Mouse (Mus musculus): Measurements from ENCODE around the gene Slc5a11.

The Slc5a11 gene

DNA sequence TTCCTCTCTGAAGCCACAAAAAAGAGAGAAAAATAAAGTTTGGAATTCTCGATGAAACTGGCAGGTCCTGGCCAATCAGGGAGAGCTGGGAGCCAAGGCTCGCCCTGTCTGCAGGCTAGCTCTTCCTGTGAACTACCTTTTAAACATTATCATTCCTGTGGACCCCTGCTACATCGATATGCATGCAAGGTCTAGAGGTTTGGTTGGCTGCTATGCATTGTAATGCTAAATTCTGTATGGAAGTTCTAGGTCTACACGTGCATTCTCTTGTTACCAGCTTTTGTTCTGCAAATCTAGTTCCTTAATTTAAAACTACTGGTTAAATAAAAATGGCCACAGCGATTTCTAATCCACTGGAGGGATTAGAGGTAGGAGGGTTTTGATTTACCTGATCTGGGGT lies 3.1 kb upstream of the Slc5a11 start:
- in situ Hi-C loops (cut with MseI, MboI): no loop called here

GRCm38 (mm10) chr7:123212316-123212715 lies 2.3 kb upstream of the Slc5a11 start:
- in situ Hi-C loops (cut with MseI, MboI): no loop called here

GRCm38 (mm10) chr7:123215138-123215537 lies 558 bp downstream of the Slc5a11 start:
- in situ Hi-C loops (cut with MseI, MboI): no loop called here

- in situ Hi-C loops (cut with MseI, MboI): no loop called here
These were observed 3.1 kb downstream of the Slc5a11 start for GRCm38 (mm10) chr7:123217448-123218354.

- in situ Hi-C loops (cut with MseI, MboI): no loop called here
These were observed 4.0 kb downstream of the Slc5a11 start for GRCm38 (mm10) chr7:123218620-123219019.

- in situ Hi-C loops (cut with MseI, MboI): no loop called here
These were observed 5.4 kb downstream of the Slc5a11 start for GRCm38 (mm10) chr7:123219781-123220632.

GRCm38 (mm10) chr7:123220633-123220942 lies 6.0 kb downstream of the Slc5a11 start:
- in situ Hi-C loops (cut with MseI, MboI): no loop called here

DNA sequence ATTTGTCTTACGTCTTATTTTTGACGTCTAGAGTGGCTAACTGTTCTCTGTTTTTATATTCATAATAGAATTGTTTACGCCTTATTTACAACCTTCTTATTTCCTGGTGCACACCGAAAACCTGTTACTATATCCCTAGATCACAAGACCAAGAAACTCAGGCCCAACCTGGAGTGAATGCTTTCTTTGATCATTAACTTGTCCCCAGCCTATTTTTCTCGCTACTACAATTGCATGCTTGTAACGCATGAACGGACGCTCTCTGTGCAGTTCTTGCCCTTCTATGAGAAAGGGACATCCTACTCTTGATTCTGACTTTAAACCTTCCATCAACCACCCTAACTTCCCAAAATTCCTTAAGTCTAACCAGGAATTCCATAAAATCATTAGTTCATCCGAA lies 9.5 kb downstream of the Slc5a11 start:
- in situ Hi-C loops (cut with MseI, MboI): no loop called here

- in situ Hi-C loops (cut with MseI, MboI): no loop called here
These were observed 10.6 kb downstream of the Slc5a11 start for GRCm38 (mm10) chr7:123225159-123225558.

GRCm38 (mm10) chr7:123235449-123235848 lies 20.9 kb downstream of the Slc5a11 start:
- in situ Hi-C loops (cut with MseI, MboI): no loop called here

DNA sequence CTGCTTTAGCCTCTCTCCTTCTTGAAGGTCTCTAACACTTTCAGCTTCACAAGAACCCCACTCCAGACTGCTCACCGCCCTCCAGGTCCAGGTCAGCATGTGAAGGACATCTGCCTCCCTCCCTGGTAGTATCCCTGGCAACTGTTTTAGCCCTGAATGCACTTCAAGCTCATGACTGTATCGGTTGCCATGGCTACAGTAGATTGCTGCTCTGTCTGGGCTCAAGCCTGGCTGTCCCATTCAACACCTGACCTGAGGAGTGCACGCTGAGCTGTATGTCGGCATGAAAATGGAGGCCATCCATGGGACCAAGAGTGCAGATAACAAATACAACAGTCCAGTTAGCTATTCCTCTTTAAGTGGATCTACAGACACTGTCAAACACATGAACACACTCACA lies 24.0 kb downstream of the Slc5a11 start:
- in situ Hi-C loops (cut with MseI, MboI): no loop called here

DNA sequence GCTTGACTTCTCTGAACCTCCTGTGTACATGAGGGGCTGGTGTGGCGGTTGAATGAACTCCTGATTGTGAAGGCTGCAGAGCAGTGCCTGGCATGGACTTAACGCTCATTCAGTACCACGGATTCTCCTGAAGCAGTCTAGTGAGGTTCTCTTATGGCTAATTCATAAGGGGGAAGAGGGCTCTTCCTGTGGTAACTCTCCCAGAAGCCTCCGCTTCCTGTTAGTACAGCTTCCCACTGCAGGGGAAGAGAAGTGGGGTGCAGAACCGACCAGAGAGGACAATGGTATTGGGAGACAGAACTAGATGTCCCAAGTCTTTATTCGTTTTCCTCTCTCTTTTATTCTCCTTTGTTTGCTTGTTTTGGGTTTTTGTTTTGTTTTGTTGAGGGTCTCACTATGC lies 25.5 kb downstream of the Slc5a11 start:
- in situ Hi-C loops (cut with MseI, MboI): no loop called here

GRCm38 (mm10) chr7:123242241-123242640 lies 27.7 kb downstream of the Slc5a11 start:
- in situ Hi-C loops (cut with MseI, MboI): no loop called here

GRCm38 (mm10) chr7:123244833-123245232 lies 30.3 kb downstream of the Slc5a11 start:
- in situ Hi-C loops (cut with MseI, MboI): no loop called here

DNA sequence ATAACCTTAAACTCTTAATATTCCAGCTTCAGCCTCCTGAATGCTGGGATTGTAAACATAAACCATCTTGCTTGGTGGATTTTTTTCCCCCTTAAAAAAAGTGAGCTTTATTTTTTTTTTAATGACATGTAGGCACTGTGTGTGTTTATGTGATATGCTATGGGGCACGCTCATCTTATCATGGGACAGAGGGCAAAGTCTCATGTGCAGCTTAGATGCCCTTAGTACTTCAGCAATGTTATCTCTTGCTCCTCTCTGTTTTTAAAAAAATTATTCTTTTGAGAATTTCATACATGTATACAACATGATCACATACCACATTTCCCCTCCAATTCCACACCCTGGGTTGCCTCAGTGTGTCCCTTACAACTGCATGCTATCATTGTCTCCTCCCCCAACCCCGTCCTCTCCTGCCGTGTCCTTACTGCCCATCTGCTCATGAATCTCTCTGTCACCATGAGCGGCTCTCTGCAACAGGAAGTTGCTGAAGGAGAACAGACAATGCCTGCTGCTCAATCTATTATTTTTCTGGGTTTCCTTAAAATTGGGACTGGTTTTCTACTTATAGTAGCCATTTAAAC lies 32.0 kb downstream of the Slc5a11 start:
- in situ Hi-C loops (cut with MseI, MboI): no loop called here

- in situ Hi-C loops (cut with MseI, MboI): no loop called here
These were observed 33.6 kb downstream of the Slc5a11 start for GRCm38 (mm10) chr7:123248166-123248565.

DNA sequence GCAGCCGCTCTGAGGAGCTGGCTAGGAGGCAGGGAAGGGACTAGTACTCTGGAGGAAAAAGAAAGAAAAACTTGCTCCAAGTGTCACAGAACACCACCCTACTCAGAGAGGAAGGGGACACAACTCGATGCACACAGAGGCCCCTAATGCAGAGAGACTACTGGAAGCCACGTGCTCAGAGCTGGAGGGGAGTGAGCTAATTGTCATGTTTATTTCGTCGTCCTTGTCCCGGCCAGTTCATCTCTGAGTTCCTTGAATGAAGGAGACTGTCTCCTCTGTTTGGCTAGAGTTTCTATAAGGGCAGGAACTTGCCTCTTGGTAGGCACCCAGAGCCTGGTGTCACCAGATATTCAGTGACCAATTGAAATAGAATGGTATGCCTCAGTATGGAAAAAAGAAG lies 36.8 kb downstream of the Slc5a11 start:
- in situ Hi-C loops (cut with MseI, MboI): no loop called here

GRCm38 (mm10) chr7:123253396-123253795 lies 38.8 kb downstream of the Slc5a11 start:
- in situ Hi-C loops (cut with MseI, MboI): no loop called here

DNA sequence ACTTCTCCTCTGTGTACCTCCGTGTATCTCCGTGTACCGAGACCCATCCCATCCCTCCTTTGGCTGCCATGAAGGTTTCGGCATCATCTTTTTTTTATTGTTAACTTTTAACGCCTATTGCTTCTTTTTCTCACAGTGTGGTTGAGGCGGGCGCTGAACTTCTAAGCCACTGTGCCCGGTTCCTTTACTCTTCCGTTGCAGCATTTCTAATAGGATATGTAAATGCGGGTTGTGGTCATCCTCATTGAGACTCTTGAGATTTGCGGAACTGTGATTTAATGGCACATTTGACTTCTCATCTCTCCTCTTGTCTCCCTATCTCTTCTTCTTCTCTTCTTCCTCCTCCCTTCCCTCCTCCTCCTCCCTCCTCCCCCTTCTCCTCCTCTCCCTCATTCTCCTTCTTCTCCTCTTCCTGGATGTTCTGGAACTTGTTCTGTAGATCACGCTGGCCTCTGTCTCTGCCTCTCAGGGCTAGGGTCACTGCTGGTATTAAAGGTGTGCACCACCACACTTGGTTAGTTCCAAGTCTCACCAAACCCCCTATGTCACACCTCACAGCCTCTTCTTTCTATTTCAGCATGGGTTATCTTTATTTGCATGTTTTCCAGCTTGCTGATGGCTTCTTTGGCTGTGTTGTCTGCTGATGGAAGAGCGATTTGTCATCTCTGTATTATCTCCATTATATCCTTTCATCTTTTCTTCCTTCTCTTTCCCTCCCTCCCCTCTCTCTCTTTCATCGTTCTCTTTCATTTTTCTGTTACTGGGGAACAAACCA lies 39.8 kb downstream of the Slc5a11 start:
- in situ Hi-C loops (cut with MseI, MboI): no loop called here

DNA sequence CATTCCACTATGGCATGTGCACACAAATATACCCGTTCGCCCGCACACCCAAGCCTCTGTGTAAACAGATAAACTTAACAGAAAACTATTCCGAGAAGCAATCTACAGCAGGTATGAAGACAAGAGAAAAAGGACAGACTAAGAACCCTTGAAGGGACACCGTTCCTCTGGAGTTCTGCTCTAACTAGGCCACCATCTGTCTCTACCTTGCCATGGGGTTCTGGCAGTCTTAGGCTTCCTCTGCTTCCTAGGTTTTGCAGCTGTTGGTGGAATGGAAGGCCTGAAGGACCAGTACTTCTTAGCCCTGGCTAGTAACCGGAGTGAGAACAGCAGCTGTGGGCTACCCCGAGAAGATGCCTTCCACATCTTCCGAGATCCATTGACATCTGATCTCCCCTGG lies 43.5 kb downstream of the Slc5a11 start:
- in situ Hi-C loops (cut with MseI, MboI): no loop called here

- in situ Hi-C loops (cut with MseI, MboI): no loop called here
These were observed 58.5 kb downstream of the Slc5a11 start for GRCm38 (mm10) chr7:123273056-123273455.

GRCm38 (mm10) chr7:123276568-123276967 lies 62.0 kb downstream of the Slc5a11 start:
- in situ Hi-C loops (cut with MseI, MboI): no loop called here

All from mouse trophoblast stem cell (cell line).